Mouse (Mus musculus) thymus, postnatal 4 days (tissue): ENCODE measurements around the gene Chodl.

Experiments
- DNase-seq: peaks from one replicate; pipeline ENCODE4 v3.0.0; 2021

Gene Chodl

GRCm38 (mm10) chr16:78930382-78931286, at the start of gene Chodl:
Gene Chodl (plus strand): TSS chr16:78930948.
- DNase-seq, result no peak

- no peak for DNase-seq
Measured at GRCm38 (mm10) chr16:78922644-78923043, 8.1 kb upstream of the Chodl start.

- DNase-seq, result no peak
Measured at GRCm38 (mm10) chr16:78931287-78932025, 708 bp downstream of the Chodl start.

- DNase-seq, result no peak
Measured at GRCm38 (mm10) chr16:78934298-78934697, 3.5 kb downstream of the Chodl start.

GRCm38 (mm10) chr16:78937755-78938154, 7.0 kb downstream of the Chodl start:
- no peak for DNase-seq

- DNase-seq, result no peak
Measured at GRCm38 (mm10) chr16:78950359-78950758, 19.6 kb downstream of the Chodl start.

GRCm38 (mm10) chr16:78957434-78957833, 26.7 kb downstream of the Chodl start:
- no peak for DNase-seq

GRCm38 (mm10) chr16:78969091-78969731, 38.5 kb downstream of the Chodl start:
- DNase-seq, result no peak

GRCm38 (mm10) chr16:78974099-78974498, 43.4 kb downstream of the Chodl start:
- no peak for DNase-seq

- DNase-seq, result no peak
Measured at GRCm38 (mm10) chr16:78976384-78976783, 45.6 kb downstream of the Chodl start.
